Mouse (Mus musculus) liver, embryonic 14.5 days (tissue): ENCODE data around the gene Hhat. TPM values are rescaled to one million over a fixed set of nuclear protein-coding genes. Genes with fewer than 3 reads are reported as not detected.

Experiments used
- ATAC-seq: fragments of 200-750 bp; cut with Nextera tagmentation; 2 replicates; pipeline ENCODE4 v1.8.0; 2017; ENCODE audit warnings: moderate number of reproducible peaks, mild to moderate bottlenecking, moderate library complexity; ENCODE audit not compliant: insufficient read depth
- DNase-seq, 3 experiments: peaks; one replicate each; pipeline ENCODE4 v3.0.0-alpha.2; 2012 to 2013; ENCODE audit warnings: low read depth in 3 of 3, low spot score in 3 of 3
- H3K27ac ChIP-seq: fragments of 300-500 bp; sonication (generic); 2 replicates; pipeline ENCODE4 v1.5.1; 2014; ENCODE audit warnings: moderate library complexity, mild to moderate bottlenecking, control low read depth, inconsistent platforms
- H3K27me3 ChIP-seq: fragments of 300-500 bp; sonication (generic); 2 replicates; pipeline ENCODE4 v1.6.1; 2014; ENCODE audit warnings: mild to moderate bottlenecking, low read length, moderate library complexity; ENCODE audit not compliant: control insufficient read depth, insufficient read depth
- H3K36me3 ChIP-seq: fragments of 300-500 bp; sonication (generic); replicated peaks from 2 replicates; pipeline ENCODE4 v1.6.1; 2014; ENCODE audit warnings: low read depth; ENCODE audit not compliant: control insufficient read depth, insufficient read depth
- H3K4me1 ChIP-seq, 2 experiments: fragments of 200-500 bp in 1 of 2; fragments of 300-500 bp in 1 of 2; sonication (generic) in 1 of 2; replicated peaks; 2 replicates each; pipeline ENCODE4 v1.6.1; 2012 to 2014; ENCODE audit warnings: antibody characterized with exemption in 1 of 2, inconsistent platforms in 1 of 2, low read length in 1 of 2; ENCODE audit not compliant: control insufficient read depth in 2 of 2, insufficient read depth in 2 of 2
- H3K4me2 ChIP-seq: fragments of 300-500 bp; sonication (generic); 2 replicates; pipeline ENCODE4 v1.6.1; 2014; ENCODE audit warnings: low read depth, mild to moderate bottlenecking, control low read depth, moderate library complexity
- H3K4me3 ChIP-seq, 2 experiments: fragments of 200-500 bp in 1 of 2; fragments of 300-500 bp in 1 of 2; sonication (generic) in 1 of 2; 2 replicates each; pipeline ENCODE4 v1.5.1; 2012 to 2014; ENCODE audit warnings: low read depth in 2 of 2, low read length in 2 of 2, mild to moderate bottlenecking in 2 of 2, control low read depth in 1 of 2, inconsistent platforms in 1 of 2, moderate library complexity in 1 of 2; ENCODE audit not compliant: insufficient read depth in 1 of 2
- H3K9ac ChIP-seq: fragments of 300-500 bp; sonication (generic); replicated peaks from 2 replicates; pipeline ENCODE4 v1.6.1; 2014; ENCODE audit warnings: mild to moderate bottlenecking, control low read depth, moderate library complexity
- H3K9me3 ChIP-seq: fragments of 300-500 bp; sonication (generic); 2 replicates; pipeline ENCODE4 v1.6.1; 2016; ENCODE audit warnings: low read length, mixed read lengths; ENCODE audit not compliant: control insufficient read depth
- CTCF ChIP-seq: IDR thresholded peaks from 2 replicates; pipeline ENCODE4 v1.5.1; 2016; ENCODE audit warnings: antibody characterized with exemption, low read depth, control low read depth
- EP300 ChIP-seq: IDR thresholded peaks from 2 replicates; pipeline ENCODE4 v1.6.1; 2016; ENCODE audit warnings: antibody characterized with exemption, low read depth
- WGBS: fragments of 180-500 bp; shearing (Covaris S2); extraction: QIAGEN DNeasy Blood & Tissue Kit; methylation state at CpG from one replicate; pipeline ENCODE4 v1.1.7; 2014; ENCODE audit not compliant: insufficient replicate concordance; 5-methylcytosine and 5-hydroxymethylcytosine counted together
- polyA plus RNA-seq, 2 experiments: library from polyadenylated mRNA; depleted of rRNA in 1 of 2; stranded (reverse) in 1 of 2; unstranded in 1 of 2; fragments of >200 nt; fragmentation: Nextera tagmentation in 1 of 2; extraction: Ambion mirVana in 1 of 2; gene quantifications; 2 replicates each; pipeline versions ENCODE4 v1.2.1 to v1.2.3; 2012 to 2014

Gene Hhat
- polyA plus RNA-seq, 2 experiments, result 0.73 to 1.4 TPM

- 40% methylated on average over 8 of the region's 8 CpGs for WGBS
- H3K9ac ChIP-seq, result no peak overlapping the region
These were observed 164.1 kb downstream of the Hhat start for GRCm38 (mm10) chr1:192606876-192607275.

GRCm38 (mm10) chr1:192604413-192604812 is 166.6 kb downstream of the Hhat start:
- H3K9ac ChIP-seq, result no peak overlapping the region
- H3K4me1 ChIP-seq, result no peaks in the 10 kb centered on the region
- H3K27me3 ChIP-seq, result no peaks in the 10 kb centered on the region
- no peak overlapping the region for H3K4me2 ChIP-seq
- DNase-seq (no peak), ATAC-seq (no peak)
- TF ChIP-seq EP300 (no peak), CTCF (no peak)
- WGBS, result 63% methylated on average over 5 of the region's 5 CpGs
- no peak overlapping the region for H3K27ac ChIP-seq
- H3K9me3 ChIP-seq, result no peaks in the 10 kb centered on the region
- H3K36me3 ChIP-seq, result no peaks in the 10 kb centered on the region
- H3K4me3 ChIP-seq, result no peak overlapping the region

More at GRCm38 (mm10) chr1:192606876-192607275, 164.1 kb downstream of the Hhat start:
- DNase-seq (no peak), ATAC-seq (no peak)
- Histone ChIP-seq H3K4me2 (no peak overlapping the region), H3K4me1 (no peaks in the 10 kb centered on the region), H3K36me3 (no peaks in the 10 kb centered on the region), H3K4me3 (no peak overlapping the region), H3K9me3 (no peaks in the 10 kb centered on the region), H3K27ac (no peak overlapping the region), H3K27me3 (no peaks in the 10 kb centered on the region)
- TF ChIP-seq EP300 (no peak), CTCF (no peak)

GRCm38 (mm10) chr1:192603556-192603955 is 167.5 kb downstream of the Hhat start:
- DNase-seq (no peak), ATAC-seq (no peak)
- WGBS, result 58% methylated on average over 7 of the region's 7 CpGs
- Histone ChIP-seq H3K27me3 (no peaks in the 10 kb centered on the region), H3K4me2 (no peak overlapping the region), H3K4me1 (no peaks in the 10 kb centered on the region), H3K9me3 (no peaks in the 10 kb centered on the region), H3K4me3 (no peak overlapping the region), H3K9ac (no peak overlapping the region), H3K36me3 (no peaks in the 10 kb centered on the region), H3K27ac (no peak overlapping the region)
- no peak for TF ChIP-seq EP300
- no peak for TF ChIP-seq CTCF

- Histone ChIP-seq H3K27me3 (no peaks in the 10 kb centered on the region), H3K4me3 (no peak overlapping the region), H3K4me2 (no peak overlapping the region), H3K9ac (no peak overlapping the region), H3K4me1 (no peaks in the 10 kb centered on the region), H3K27ac (no peak overlapping the region), H3K9me3 (no peaks in the 10 kb centered on the region), H3K36me3 (no peaks in the 10 kb centered on the region)
- DNase-seq, result no peak
- TF ChIP-seq CTCF (no peak), EP300 (no peak)
- WGBS, result 64% methylated on average over 3 of the region's 3 CpGs
- no peak for ATAC-seq
These were observed 169.8 kb downstream of the Hhat start for GRCm38 (mm10) chr1:192601206-192601605.

- ATAC-seq (no peak), DNase-seq (no peak)
- Histone ChIP-seq H3K27ac (no peak overlapping the region), H3K4me2 (no peak overlapping the region), H3K4me1 (no peaks in the 10 kb centered on the region), H3K9me3 (no peaks in the 10 kb centered on the region), H3K9ac (no peak overlapping the region), H3K27me3 (no peaks in the 10 kb centered on the region), H3K36me3 (no peaks in the 10 kb centered on the region), H3K4me3 (no peak overlapping the region)
- WGBS, result 34% methylated on average over 7 of the region's 7 CpGs
- TF ChIP-seq CTCF, result no peak
- TF ChIP-seq EP300, result no peak
These were observed 171.3 kb downstream of the Hhat start for GRCm38 (mm10) chr1:192599746-192600145.
